ENCODE assay signal across 12 mouse cellular contexts in genomic region chr17:11260663-11261062, GRCm38 (mm10).
DNase-seq lines count a peak whose midpoint lies in the region; ATAC-seq and TF ChIP-seq lines count a peak whose summit lies in the region.
"Had no signal": no experiment of that assay in that cellular context is flagged by ENCODE, and none has a peak within 500 bp of the region (broad histone marks: within the 10 kb centered on the region; RNA-seq: fewer than 3 reads in every experiment).

No protein-coding gene starts in this region.

- peak; percentile 31; the same call in 1 of the 2 replicates for ATAC-seq in frontal cortex, adult (ENCODE audit: low TSS enrichment)
- no peak for ATAC-seq in lung, embryonic 14.5 days (ENCODE audit: insufficient read depth)
- no peak for ATAC-seq in lung, postnatal 0 days
- peak; percentile 83; the same call in 1 of the 2 replicates for ATAC-seq in neural tube, embryonic 13.5 days (ENCODE audit: low read depth)
- no peak for ATAC-seq in erythroid progenitor cell, adult 5-6 weeks (replicated peaks; ENCODE audit: low FRiP score, poor library complexity, severe bottlenecking)
- ATAC-seq in intestine, embryonic 16.5 days, result no peak
- ATAC-seq: liver, postnatal 0 days had no signal

- H3K4me1 ChIP-seq in lung, embryonic 14.5 days (ENCODE audit: insufficient read depth), result no peaks in the 10 kb centered on the region
- H3K4me1 ChIP-seq in lung, postnatal 0 days (ENCODE audit: insufficient read depth, low read depth, low read length), result no peaks in the 10 kb centered on the region
- H3K4me1 ChIP-seq in neural tube, embryonic 13.5 days (replicated peaks), result peaks cover 23% of the 10 kb centered on the region
- no peaks in the 10 kb centered on the region for H3K4me1 ChIP-seq in intestine, embryonic 16.5 days (ENCODE audit: control insufficient read depth, insufficient read depth, low read length)

- no peak overlapping the region for H3K4me3 ChIP-seq in lung, embryonic 14.5 days (ENCODE audit: low read depth, low read length)
- no peak overlapping the region for H3K4me3 ChIP-seq in lung, postnatal 0 days (ENCODE audit: low read depth, low read length)
- H3K4me3 ChIP-seq in neural tube, embryonic 13.5 days, result no peak overlapping the region
- H3K4me3 ChIP-seq in intestine, embryonic 16.5 days (ENCODE audit: low read length), result no peak overlapping the region
- H3K4me3 ChIP-seq: erythroblast, embryonic 14.5 days had no signal

- TF ChIP-seq EP300 in lung, postnatal 0 days (IDR thresholded peaks at IDR 0.05), result no peak

- no peak for TF ChIP-seq CTCF in lung, embryonic 14.5 days (IDR thresholded peaks at IDR 0.05; ENCODE audit: low read depth)
- no peak for TF ChIP-seq CTCF in lung, postnatal 0 days (IDR thresholded peaks at IDR 0.05)

- no peak for DNase-seq in frontal cortex, postnatal 36 days (ENCODE audit: low spot score in 2 of 2)
- peak; percentile 11 for DNase-seq in lung, embryonic 14.5 days
- no peak for DNase-seq in lung, postnatal 0 days (ENCODE audit: low spot score)
- DNase-seq in embryo, embryonic 10.5 days (ENCODE audit: low spot score), result peak; percentile 18
- DNase-seq: kidney, postnatal 36 days; liver, postnatal 0 days had no signal

- H3K36me3 ChIP-seq in lung, embryonic 14.5 days (ENCODE audit: insufficient read depth), result no peaks in the 10 kb centered on the region
- H3K36me3 ChIP-seq in lung, postnatal 0 days (ENCODE audit: insufficient read depth, low read length), result no peaks in the 10 kb centered on the region
- no peaks in the 10 kb centered on the region for H3K36me3 ChIP-seq in neural tube, embryonic 13.5 days
- no peaks in the 10 kb centered on the region for H3K36me3 ChIP-seq in intestine, embryonic 16.5 days (ENCODE audit: control insufficient read depth, insufficient read depth, low read length)

- 68% methylated on average over 8 of the region's 8 CpGs for WGBS in lung, embryonic 14.5 days
- WGBS in lung, postnatal 0 days, result 70% methylated on average over 8 of the region's 8 CpGs
- WGBS in neural tube, embryonic 13.5 days, result 23% methylated on average over 8 of the region's 8 CpGs
- WGBS in intestine, embryonic 16.5 days, result 65% methylated on average over 8 of the region's 8 CpGs

- no peak overlapping the region for H3K9ac ChIP-seq in lung, embryonic 14.5 days
- H3K9ac ChIP-seq in lung, postnatal 0 days (replicated peaks; ENCODE audit: low read depth), result no peak overlapping the region
- no peak overlapping the region for H3K9ac ChIP-seq in neural tube, embryonic 13.5 days
- no peak overlapping the region for H3K9ac ChIP-seq in intestine, embryonic 16.5 days (ENCODE audit: low read depth, low read length)
- H3K9ac ChIP-seq: liver, postnatal 0 days had no signal

- no peak overlapping the region for H3K4me2 ChIP-seq in lung, embryonic 14.5 days
- H3K4me2 ChIP-seq in lung, postnatal 0 days (replicated peaks; ENCODE audit: low read depth, low read length), result no peak overlapping the region
- H3K4me2 ChIP-seq in neural tube, embryonic 13.5 days, result no peak overlapping the region
- H3K4me2 ChIP-seq in intestine, embryonic 16.5 days (ENCODE audit: low read depth, low read length), result no peak overlapping the region
- H3K4me2 ChIP-seq: midbrain, embryonic 11.5 days had no signal

- H3K27ac ChIP-seq in lung, embryonic 14.5 days (ENCODE audit: low read depth), result no peak overlapping the region
- H3K27ac ChIP-seq in lung, postnatal 0 days (ENCODE audit: low read length), result no peak overlapping the region
- H3K27ac ChIP-seq in neural tube, embryonic 13.5 days (replicated peaks), result peak overlapping the region; percentile 65
- H3K27ac ChIP-seq in intestine, embryonic 16.5 days (ENCODE audit: low read length), result no peak overlapping the region

- H3K9me3 ChIP-seq in lung, embryonic 14.5 days (ENCODE audit: low read depth, low read length), result no peaks in the 10 kb centered on the region
- no peaks in the 10 kb centered on the region for H3K9me3 ChIP-seq in lung, postnatal 0 days (ENCODE audit: low read length)
- no peaks in the 10 kb centered on the region for H3K9me3 ChIP-seq in neural tube, embryonic 13.5 days
- H3K9me3 ChIP-seq in intestine, embryonic 16.5 days (ENCODE audit: control insufficient read depth, low read length), result no peaks in the 10 kb centered on the region

- no peaks in the 10 kb centered on the region for H3K27me3 ChIP-seq in lung, embryonic 14.5 days (ENCODE audit: insufficient read depth, low read length)
- no peaks in the 10 kb centered on the region for H3K27me3 ChIP-seq in lung, postnatal 0 days (replicated peaks; ENCODE audit: insufficient read depth, low read length)
- H3K27me3 ChIP-seq in neural tube, embryonic 13.5 days, result no peaks in the 10 kb centered on the region; the same call in 1 of the 2 replicates
- H3K27me3 ChIP-seq in intestine, embryonic 16.5 days (replicated peaks; ENCODE audit: control insufficient read depth, insufficient read depth, low read length), result no peaks in the 10 kb centered on the region

Comparison
In these comparisons a context has a peak if more than half of its experiments do, and no peak if none do; other contexts are left out.
1. DNase-seq: peak in lung, embryonic 14.5 days (single experiment) and embryo, embryonic 10.5 days (single experiment); none in frontal cortex, postnatal 36 days (0 of 2) and lung, postnatal 0 days (single experiment).
2. ATAC-seq: peak in frontal cortex, adult (single experiment) and neural tube, embryonic 13.5 days (single experiment); none in lung, embryonic 14.5 days (single experiment), lung, postnatal 0 days (single experiment), erythroid progenitor cell, adult 5-6 weeks (single experiment) and intestine, embryonic 16.5 days (single experiment).